Mouse (Mus musculus) C2C12 (cell line): ENCODE measurements around the gene Tkfc. TPM values are rescaled to one million over a fixed set of nuclear protein-coding genes. Genes with fewer than 3 reads are reported as not detected.

Experiments used
- H3K27me3 ChIP-seq: one replicate; pipeline ENCODE4 v1.6.1; 2011; ENCODE audit not compliant: control insufficient read depth, insufficient read depth, insufficient read length
- H3K36me3 ChIP-seq: one replicate; pipeline ENCODE4 v1.6.1; 2011; ENCODE audit not compliant: control insufficient read depth, insufficient read depth
- H3K4me3 ChIP-seq: one replicate; pipeline ENCODE4 v1.5.1; 2011; ENCODE audit warnings: mild to moderate bottlenecking, control low read depth; ENCODE audit not compliant: poor library complexity, insufficient read depth, severe bottlenecking
- H3K79me2 ChIP-seq: one replicate; pipeline ENCODE4 v1.6.1; 2011; ENCODE audit not compliant: control insufficient read depth, insufficient read depth
- H3K79me3 ChIP-seq: one replicate; pipeline ENCODE4 v1.6.1; 2011; ENCODE audit warnings: low read depth, control low read depth
- H3ac ChIP-seq: one replicate; pipeline ENCODE3; 2011; ENCODE audit warnings: low read depth; ENCODE audit not compliant: control insufficient read depth, insufficient read length
- CEBPB ChIP-seq: IDR thresholded peaks from one replicate; pipeline ENCODE4 v1.6.1; 2011; ENCODE audit warnings: low read depth, mild to moderate bottlenecking, control low read depth, moderate library complexity
- CTCF ChIP-seq: IDR thresholded peaks from one replicate; pipeline ENCODE4 v1.5.1; 2011; ENCODE audit not compliant: control insufficient read depth, insufficient read depth, insufficient read length
- FOSL1 ChIP-seq: IDR thresholded peaks from one replicate; pipeline ENCODE4 v1.8.0; 2011; ENCODE audit warnings: mild to moderate bottlenecking, low read length; ENCODE audit not compliant: poor library complexity, insufficient read depth, severe bottlenecking
- MAX ChIP-seq: IDR thresholded peaks from one replicate; pipeline ENCODE4 v1.6.1; 2011; ENCODE audit warnings: mild to moderate bottlenecking, control low read depth
- MYOD1 ChIP-seq: IDR thresholded peaks from one replicate; pipeline ENCODE4 v1.6.1; 2011; ENCODE audit warnings: low read depth; ENCODE audit not compliant: control insufficient read depth, insufficient read length
- MYOG ChIP-seq: IDR thresholded peaks from one replicate; pipeline ENCODE4 v1.6.1; 2011; ENCODE audit not compliant: control insufficient read depth, insufficient read length; ENCODE audit errors: extremely low read depth
- USF1 ChIP-seq: IDR thresholded peaks from one replicate; pipeline ENCODE4 v1.6.1; 2011; ENCODE audit warnings: low read depth, mild to moderate bottlenecking, control low read depth, moderate library complexity
- polyA plus RNA-seq: library from polyadenylated mRNA; unstranded; fragments of >200 nt; fragmentation: generic; extraction: Trizol; gene quantifications from one replicate; pipeline ENCODE4 v1.2.1, GENCODE M21; 2012; ENCODE audit warnings: missing spikeins

The Tkfc gene
- polyA plus RNA-seq, 1 experiment, result 15.7 TPM

GRCm38 (mm10) chr19:10557430-10557829 is 48.0 kb downstream of the Tkfc start:
- Histone ChIP-seq H3K79me3 (no peaks in the 10 kb centered on the region), H3K27me3 (no peaks in the 10 kb centered on the region), H3K79me2 (peaks cover 5% of the 10 kb centered on the region), H3K36me3 (peaks cover 2% of the 10 kb centered on the region), H3K4me3 (no peak overlapping the region), H3ac (no peak overlapping the region)
- TF ChIP-seq USF1, result no peak

- TF ChIP-seq MYOG (no peak), FOSL1 (no peak), CEBPB (no peak), MAX (no peak), MYOD1 (no peak), CTCF (no peak), USF1 (no peak)
Observed at GRCm38 (mm10) chr19:10557001-10557400, 48.5 kb downstream of the Tkfc start.

GRCm38 (mm10) chr19:10555624-10556510 is 49.6 kb downstream of the Tkfc start, which contains the start of gene Tmem216:
Gene Tmem216 (minus strand): TSS chr19:10556238.
- Histone ChIP-seq H3ac (peak within 1 kb of the TSS; percentile 40), H3K79me2 (peaks cover 5% of the 10 kb centered on the region), H3K79me3 (no peaks in the 10 kb centered on the region), H3K4me3 (peak within 1 kb of the TSS; percentile 63), H3K36me3 (peaks cover 17% of the 10 kb centered on the region), H3K27me3 (no peaks in the 10 kb centered on the region)
- TF ChIP-seq CTCF (no peak), MYOD1 (no peak), MAX (peak; percentile 70), USF1 (no peak), FOSL1 (no peak), MYOG (no peak), CEBPB (no peak)

More at GRCm38 (mm10) chr19:10557001-10557400, 48.5 kb downstream of the Tkfc start:
- H3K79me3 ChIP-seq, result no peaks in the 10 kb centered on the region
- H3K36me3 ChIP-seq, result peaks cover 6% of the 10 kb centered on the region
- no peaks in the 10 kb centered on the region for H3K27me3 ChIP-seq
- no peak overlapping the region for H3K4me3 ChIP-seq
- H3K79me2 ChIP-seq, result peaks cover 5% of the 10 kb centered on the region
- H3ac ChIP-seq, result no peak overlapping the region

GRCm38 (mm10) chr19:10539454-10539853 is 66.0 kb downstream of the Tkfc start:
- no peak for TF ChIP-seq CTCF
- TF ChIP-seq CEBPB, result no peak
- no peak for TF ChIP-seq MAX
- TF ChIP-seq MYOD1, result no peak
- no peak for TF ChIP-seq MYOG
- TF ChIP-seq USF1, result no peak
- no peak for TF ChIP-seq FOSL1
- no peak overlapping the region for H3ac ChIP-seq
- H3K27me3 ChIP-seq, result no peaks in the 10 kb centered on the region
- H3K79me2 ChIP-seq, result no peaks in the 10 kb centered on the region
- H3K79me3 ChIP-seq, result no peaks in the 10 kb centered on the region
- peaks cover 94% of the 10 kb centered on the region for H3K36me3 ChIP-seq
- H3K4me3 ChIP-seq, result no peak overlapping the region

Other genes starting within 250 kb of the Tkfc start
- 0.23 TPM for gene Syt7, start 216.6 kb downstream of the Tkfc start, polyA plus RNA-seq
- gene Lrrc10b, start 148.2 kb downstream of the Tkfc start, polyA plus RNA-seq, result 0.07 TPM
- 0.04 TPM for gene Ppp1r32, start 122.7 kb downstream of the Tkfc start, polyA plus RNA-seq
- 26.5 TPM for gene Cpsf7, start 80.4 kb downstream of the Tkfc start, polyA plus RNA-seq
- gene Sdhaf2, start 79.5 kb downstream of the Tkfc start, polyA plus RNA-seq, result 35.4 TPM
- gene Tmem216, start 49.4 kb downstream of the Tkfc start, polyA plus RNA-seq, result 25.2 TPM
- gene Cyb561a3, start 28.5 kb downstream of the Tkfc start, polyA plus RNA-seq, result 21.0 TPM
- gene Tmem138, start 28.3 kb downstream of the Tkfc start, polyA plus RNA-seq, result 39.2 TPM
- 513 TPM for gene Ddb1, start 327 bp downstream of the Tkfc start, polyA plus RNA-seq
- 0.11 TPM for gene Vwce, start 28.6 kb upstream of the Tkfc start, polyA plus RNA-seq
- not detected for gene Pga5, start 72.4 kb upstream of the Tkfc start, polyA plus RNA-seq
- gene Vps37c, start 83.1 kb upstream of the Tkfc start, polyA plus RNA-seq, result 21.9 TPM
- 0.04 TPM for gene Cd5, start 133.3 kb upstream of the Tkfc start, polyA plus RNA-seq
- gene Cd6, start 224.4 kb upstream of the Tkfc start, polyA plus RNA-seq, result 0.30 TPM
- 6.3 TPM for gene Slc15a3, start 234.1 kb upstream of the Tkfc start, polyA plus RNA-seq